Mouse (Mus musculus): ENCODE data around the gene Rundc3a. TPM values are rescaled to one million over a fixed set of nuclear protein-coding genes. Genes with fewer than 3 reads are reported as not detected.
A peak's percentile ranks its signal among the peaks of the same experiment; 100 is the strongest.
"Not testable (repeated sequence)": the region's sequence is repeated elsewhere in the genome, so short reads cannot be mapped to it uniquely, and the experiment has no call there.

The Rundc3a gene
- polyA plus RNA-seq, 1 experiment from 2014 or later: 12.1 TPM

DNA sequence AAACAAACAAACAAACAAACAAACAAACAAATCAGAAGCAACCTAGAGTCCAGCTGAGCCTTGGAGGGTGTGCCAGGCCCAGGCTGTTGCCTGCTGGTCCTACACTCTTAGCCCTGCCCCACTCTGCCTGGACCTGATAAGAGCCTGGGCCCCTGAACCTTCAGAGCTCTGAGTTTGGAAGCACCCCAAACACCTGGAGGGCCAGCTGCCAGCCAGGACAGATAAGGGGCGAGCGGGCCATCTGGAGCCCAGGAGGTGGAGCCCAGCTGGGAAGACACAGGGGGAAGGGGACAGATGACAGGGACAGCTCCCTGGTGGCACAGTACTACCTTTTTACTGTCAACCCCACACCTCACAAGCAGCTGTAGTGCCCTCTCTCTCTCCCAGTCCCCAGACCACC lies 29.6 kb upstream of the Rundc3a start:
- 43% methylated on average over 2 of the region's 2 CpGs for WGBS
- H3K4me3 ChIP-seq (ENCODE audit: low read depth, low read length): no peak overlapping the region
- no peaks in the 10 kb centered on the region for H3K4me1 ChIP-seq (ENCODE audit: control insufficient read depth, insufficient read depth, low read length)
- H3K9me3 ChIP-seq (replicated peaks; ENCODE audit: control insufficient read depth, low read length): no peaks in the 10 kb centered on the region
- DNase-seq (ENCODE audit: low spot score): no peak
- H3K27ac ChIP-seq (replicated peaks; ENCODE audit: low read depth, low read length): no peak overlapping the region
- H3K4me2 ChIP-seq (ENCODE audit: low read depth, low read length): no peak overlapping the region
- no peak for ATAC-seq (replicated peaks; ENCODE audit: insufficient number of reproducible peaks, low FRiP score, low TSS enrichment, low read depth)
- no peaks in the 10 kb centered on the region for H3K27me3 ChIP-seq (ENCODE audit: control insufficient read depth, insufficient read depth, low read length)
- no peaks in the 10 kb centered on the region for H3K36me3 ChIP-seq (replicated peaks; ENCODE audit: control insufficient read depth, insufficient read depth, low read depth, low read length)
- no peak overlapping the region for H3K9ac ChIP-seq (replicated peaks; ENCODE audit: low read length)

DNA sequence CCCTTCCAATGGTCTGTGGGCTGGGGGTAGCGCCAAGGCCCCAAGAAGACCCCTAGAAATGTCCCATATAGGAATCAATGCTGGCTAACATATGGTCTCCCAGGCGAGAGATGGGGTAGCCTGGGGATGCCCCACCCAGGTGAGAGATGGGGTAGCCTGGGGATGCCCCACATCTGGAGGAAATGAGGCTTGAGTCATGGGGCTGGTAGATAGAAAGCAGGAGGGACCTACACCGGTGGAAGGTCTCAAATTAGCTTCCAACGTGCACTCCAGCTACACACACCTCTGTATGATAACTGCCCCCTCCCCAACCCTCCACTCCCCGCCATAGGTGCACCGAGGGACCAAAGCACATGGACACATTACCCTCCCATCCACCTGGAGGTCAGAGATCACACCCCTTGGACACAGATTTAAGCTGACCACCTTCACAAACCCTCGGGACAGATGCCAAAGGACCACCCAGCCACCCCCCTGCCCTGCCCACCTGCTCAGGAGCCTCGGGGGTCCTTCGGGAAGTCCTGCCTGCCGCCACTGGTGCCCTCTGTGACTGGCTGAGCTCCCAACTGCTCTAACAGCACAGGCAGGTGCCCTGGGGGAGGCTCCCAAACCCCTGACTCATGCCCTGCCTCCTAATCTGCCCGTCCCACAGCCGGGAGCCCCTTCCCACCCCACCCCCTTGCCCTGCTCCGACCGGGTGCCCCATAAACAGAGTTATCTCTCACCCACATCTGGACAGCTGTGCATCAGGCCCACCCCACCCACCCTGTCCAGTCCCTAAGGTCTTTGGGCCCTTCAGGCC lies 28.4 kb upstream of the Rundc3a start:
- DNase-seq (ENCODE audit: low spot score): no peak
- Histone ChIP-seq H3K4me3 (ENCODE audit: low read depth, low read length) (no peak overlapping the region), H3K4me1 (ENCODE audit: control insufficient read depth, insufficient read depth, low read length) (no peaks in the 10 kb centered on the region), H3K27me3 (ENCODE audit: control insufficient read depth, insufficient read depth, low read length) (no peaks in the 10 kb centered on the region), H3K4me2 (ENCODE audit: low read depth, low read length) (no peak overlapping the region), H3K36me3 (replicated peaks; ENCODE audit: control insufficient read depth, insufficient read depth, low read depth, low read length) (no peaks in the 10 kb centered on the region), H3K27ac (replicated peaks; ENCODE audit: low read depth, low read length) (no peak overlapping the region), H3K9me3 (replicated peaks; ENCODE audit: control insufficient read depth, low read length) (no peaks in the 10 kb centered on the region), H3K9ac (replicated peaks; ENCODE audit: low read length) (no peak overlapping the region)
- WGBS: 70% methylated on average over 14 of the region's 14 CpGs
- ATAC-seq (replicated peaks; ENCODE audit: insufficient number of reproducible peaks, low FRiP score, low TSS enrichment, low read depth): 0 out of 2 replicates have a peak, but pooled peaks have one; percentile 44

DNA sequence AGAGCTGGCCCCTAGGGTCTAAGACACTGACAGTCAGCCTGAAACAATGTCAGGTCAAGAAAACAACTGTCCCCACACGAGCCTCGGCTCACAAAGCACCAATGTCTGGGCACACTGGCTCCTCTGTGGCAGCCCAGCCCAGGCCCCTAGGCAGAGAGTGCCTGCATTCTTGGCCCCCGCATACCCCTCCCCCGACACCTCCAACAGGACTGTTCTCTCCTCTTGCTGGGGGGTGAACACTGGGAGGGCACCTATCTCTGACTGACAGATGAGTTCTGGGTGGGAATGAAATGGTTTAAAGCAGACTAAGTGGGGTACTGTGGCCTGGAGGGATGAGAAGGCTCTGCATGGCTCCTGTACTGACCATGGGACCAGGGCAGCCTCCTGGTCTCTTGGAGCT lies 27.5 kb upstream of the Rundc3a start:
- no peak overlapping the region for H3K9ac ChIP-seq (replicated peaks; ENCODE audit: low read length)
- H3K9me3 ChIP-seq (replicated peaks; ENCODE audit: control insufficient read depth, low read length): no peaks in the 10 kb centered on the region
- H3K27me3 ChIP-seq (ENCODE audit: control insufficient read depth, insufficient read depth, low read length): no peaks in the 10 kb centered on the region
- no peaks in the 10 kb centered on the region for H3K4me1 ChIP-seq (ENCODE audit: control insufficient read depth, insufficient read depth, low read length)
- no peak overlapping the region for H3K4me2 ChIP-seq (ENCODE audit: low read depth, low read length)
- DNase-seq (ENCODE audit: low spot score) (no peak), ATAC-seq (replicated peaks; ENCODE audit: insufficient number of reproducible peaks, low FRiP score, low TSS enrichment, low read depth) (no peak)
- no peaks in the 10 kb centered on the region for H3K36me3 ChIP-seq (replicated peaks; ENCODE audit: control insufficient read depth, insufficient read depth, low read depth, low read length)
- H3K4me3 ChIP-seq (ENCODE audit: low read depth, low read length): no peak overlapping the region
- 23% methylated on average over 4 of the region's 4 CpGs for WGBS
- H3K27ac ChIP-seq (replicated peaks; ENCODE audit: low read depth, low read length): no peak overlapping the region

GRCm38 (mm10) chr11:102366103-102366502 lies 27.1 kb upstream of the Rundc3a start, which contains the start of gene Slc4a1:
TSS of gene Slc4a1 (minus strand) at chr11:102366203.
- not testable (repeated sequence) for H3K36me3 ChIP-seq (replicated peaks; ENCODE audit: control insufficient read depth, insufficient read depth, low read depth, low read length); DNase-seq (ENCODE audit: low spot score); H3K9me3 ChIP-seq (replicated peaks; ENCODE audit: control insufficient read depth, low read length); H3K9ac ChIP-seq (replicated peaks; ENCODE audit: low read length); ATAC-seq (replicated peaks; ENCODE audit: insufficient number of reproducible peaks, low FRiP score, low TSS enrichment, low read depth); H3K27ac ChIP-seq (replicated peaks; ENCODE audit: low read depth, low read length); H3K27me3 ChIP-seq (ENCODE audit: control insufficient read depth, insufficient read depth, low read length); H3K4me3 ChIP-seq (ENCODE audit: low read depth, low read length); H3K4me2 ChIP-seq (ENCODE audit: low read depth, low read length); H3K4me1 ChIP-seq (ENCODE audit: control insufficient read depth, insufficient read depth, low read length)
- 73% methylated on average over 8 of the region's 8 CpGs for WGBS

DNA sequence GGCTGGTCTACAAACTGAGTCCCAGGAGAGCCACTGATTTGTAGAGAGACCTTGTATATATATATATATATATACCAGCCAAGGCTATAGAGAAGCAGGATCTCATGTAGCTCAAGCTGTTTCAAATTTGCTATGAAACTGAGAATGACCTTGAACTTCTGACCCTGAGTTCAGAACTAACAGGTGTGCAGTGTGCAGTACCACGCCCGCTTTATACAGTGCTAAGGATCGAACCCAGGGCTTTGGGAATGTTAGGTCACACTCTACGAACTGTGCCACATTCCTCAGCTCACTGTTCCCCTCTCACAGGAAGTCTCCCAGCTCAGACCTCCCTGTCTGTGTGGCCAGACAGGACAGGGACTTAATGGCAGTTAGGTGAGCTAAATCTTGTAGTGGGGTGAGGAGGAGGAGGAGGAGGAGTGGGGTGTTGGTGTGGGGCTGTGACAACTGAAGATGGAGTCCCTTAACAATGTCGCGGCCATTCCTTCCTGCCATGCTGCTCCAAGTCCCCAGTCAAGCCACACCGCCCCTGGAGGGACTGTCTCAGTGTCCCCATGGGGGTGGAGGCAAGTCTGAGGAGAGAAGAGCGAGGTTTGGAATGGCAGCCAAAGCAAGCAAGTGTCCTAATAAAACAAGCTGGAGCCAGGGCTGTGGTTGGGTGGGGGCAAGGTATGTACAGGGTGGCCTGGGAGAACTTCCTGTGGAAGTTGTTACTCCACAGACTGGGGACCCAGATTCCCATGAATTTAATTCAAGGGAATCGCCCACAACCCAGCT lies 25.5 kb upstream of the Rundc3a start:
- DNase-seq (ENCODE audit: low spot score): no peak
- no peak for ATAC-seq (replicated peaks; ENCODE audit: insufficient number of reproducible peaks, low FRiP score, low TSS enrichment, low read depth)
- no peaks in the 10 kb centered on the region for H3K4me1 ChIP-seq (ENCODE audit: control insufficient read depth, insufficient read depth, low read length)
- H3K4me2 ChIP-seq (ENCODE audit: low read depth, low read length): no peak overlapping the region
- no peak overlapping the region for H3K27ac ChIP-seq (replicated peaks; ENCODE audit: low read depth, low read length)
- 71% methylated on average over 9 of the region's 9 CpGs for WGBS
- no peaks in the 10 kb centered on the region for H3K27me3 ChIP-seq (ENCODE audit: control insufficient read depth, insufficient read depth, low read length)
- no peaks in the 10 kb centered on the region for H3K36me3 ChIP-seq (replicated peaks; ENCODE audit: control insufficient read depth, insufficient read depth, low read depth, low read length)
- H3K9ac ChIP-seq (replicated peaks; ENCODE audit: low read length): no peak overlapping the region
- no peaks in the 10 kb centered on the region for H3K9me3 ChIP-seq (replicated peaks; ENCODE audit: control insufficient read depth, low read length)
- no peak overlapping the region for H3K4me3 ChIP-seq (ENCODE audit: low read depth, low read length)

- WGBS: 87% methylated on average over 5 of the region's 5 CpGs
- no peak for ATAC-seq (replicated peaks; ENCODE audit: insufficient number of reproducible peaks, low FRiP score, low TSS enrichment, low read depth)
- no peaks in the 10 kb centered on the region for H3K36me3 ChIP-seq (replicated peaks; ENCODE audit: control insufficient read depth, insufficient read depth, low read depth, low read length)
Observed at GRCm38 (mm10) chr11:102368347-102368746, 24.9 kb upstream of the Rundc3a start.

GRCm38 (mm10) chr11:102369263-102369662 lies 23.9 kb upstream of the Rundc3a start:
- Histone ChIP-seq H3K9ac (replicated peaks; ENCODE audit: low read length) (no peak overlapping the region), H3K4me3 (ENCODE audit: low read depth, low read length) (no peak overlapping the region), H3K36me3 (replicated peaks; ENCODE audit: control insufficient read depth, insufficient read depth, low read depth, low read length) (no peaks in the 10 kb centered on the region), H3K4me1 (ENCODE audit: control insufficient read depth, insufficient read depth, low read length) (no peaks in the 10 kb centered on the region), H3K27me3 (ENCODE audit: control insufficient read depth, insufficient read depth, low read length) (no peaks in the 10 kb centered on the region), H3K4me2 (ENCODE audit: low read depth, low read length) (no peak overlapping the region), H3K9me3 (replicated peaks; ENCODE audit: control insufficient read depth, low read length) (no peaks in the 10 kb centered on the region), H3K27ac (replicated peaks; ENCODE audit: low read depth, low read length) (no peak overlapping the region)
- DNase-seq (ENCODE audit: low spot score) (no peak), ATAC-seq (replicated peaks; ENCODE audit: insufficient number of reproducible peaks, low FRiP score, low TSS enrichment, low read depth) (no peak)
- 71% methylated on average over 4 of the region's 4 CpGs for WGBS

More at GRCm38 (mm10) chr11:102368347-102368746, 24.9 kb upstream of the Rundc3a start:
- Histone ChIP-seq H3K27ac (replicated peaks; ENCODE audit: low read depth, low read length) (no peak overlapping the region), H3K4me1 (ENCODE audit: control insufficient read depth, insufficient read depth, low read length) (no peaks in the 10 kb centered on the region), H3K4me2 (ENCODE audit: low read depth, low read length) (no peak overlapping the region), H3K27me3 (ENCODE audit: control insufficient read depth, insufficient read depth, low read length) (no peaks in the 10 kb centered on the region), H3K4me3 (ENCODE audit: low read depth, low read length) (no peak overlapping the region), H3K9ac (replicated peaks; ENCODE audit: low read length) (no peak overlapping the region), H3K9me3 (replicated peaks; ENCODE audit: control insufficient read depth, low read length) (no peaks in the 10 kb centered on the region)
- no peak for DNase-seq (ENCODE audit: low spot score)

DNA sequence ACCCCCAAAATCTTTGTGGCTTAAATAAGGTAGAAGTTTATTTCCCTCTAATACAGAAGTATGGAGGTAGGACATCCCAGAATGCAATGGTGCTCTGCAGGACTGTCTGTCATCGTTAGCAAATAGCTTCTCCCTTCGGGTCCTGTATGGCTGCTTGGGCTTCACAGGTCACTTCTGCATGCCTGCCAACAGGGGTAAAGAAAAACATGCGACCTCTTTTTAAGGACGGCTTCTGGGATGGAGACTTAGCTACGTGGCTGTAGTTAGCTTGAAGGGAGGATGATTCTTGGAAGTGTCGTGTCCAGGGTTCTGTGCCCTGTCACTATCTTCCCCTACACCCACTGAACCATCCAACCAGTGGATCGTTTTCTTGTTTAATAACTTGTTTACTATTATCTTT lies 22.9 kb upstream of the Rundc3a start:
- Histone ChIP-seq H3K9ac (replicated peaks; ENCODE audit: low read length) (no peak overlapping the region), H3K4me2 (ENCODE audit: low read depth, low read length) (no peak overlapping the region), H3K4me3 (ENCODE audit: low read depth, low read length) (no peak overlapping the region), H3K36me3 (replicated peaks; ENCODE audit: control insufficient read depth, insufficient read depth, low read depth, low read length) (no peaks in the 10 kb centered on the region), H3K4me1 (ENCODE audit: control insufficient read depth, insufficient read depth, low read length) (no peaks in the 10 kb centered on the region), H3K27ac (replicated peaks; ENCODE audit: low read depth, low read length) (no peak overlapping the region), H3K9me3 (replicated peaks; ENCODE audit: control insufficient read depth, low read length) (no peaks in the 10 kb centered on the region), H3K27me3 (ENCODE audit: control insufficient read depth, insufficient read depth, low read length) (no peaks in the 10 kb centered on the region)
- DNase-seq (ENCODE audit: low spot score): no peak
- no peak for ATAC-seq (replicated peaks; ENCODE audit: insufficient number of reproducible peaks, low FRiP score, low TSS enrichment, low read depth)
- 43% methylated on average over 7 of the region's 7 CpGs for WGBS

All from embryonic facial prominence, embryonic 11.5 days (tissue).